Mouse (Mus musculus) bone marrow macrophage, adult 2 months (primary cell): ENCODE results near the gene Klhl10.

Source experiments
- CTCF ChIP-seq: IDR thresholded peaks from 2 replicates; pipeline ENCODE4 v1.5.1; 2012; ENCODE audit warnings: low read depth, mild to moderate bottlenecking, low read length, moderate library complexity
- POLR2A ChIP-seq: IDR thresholded peaks from 2 replicates; pipeline ENCODE4 v1.6.1; 2012; ENCODE audit warnings: mild to moderate bottlenecking, low read depth, low read length, borderline replicate concordance

DNA sequence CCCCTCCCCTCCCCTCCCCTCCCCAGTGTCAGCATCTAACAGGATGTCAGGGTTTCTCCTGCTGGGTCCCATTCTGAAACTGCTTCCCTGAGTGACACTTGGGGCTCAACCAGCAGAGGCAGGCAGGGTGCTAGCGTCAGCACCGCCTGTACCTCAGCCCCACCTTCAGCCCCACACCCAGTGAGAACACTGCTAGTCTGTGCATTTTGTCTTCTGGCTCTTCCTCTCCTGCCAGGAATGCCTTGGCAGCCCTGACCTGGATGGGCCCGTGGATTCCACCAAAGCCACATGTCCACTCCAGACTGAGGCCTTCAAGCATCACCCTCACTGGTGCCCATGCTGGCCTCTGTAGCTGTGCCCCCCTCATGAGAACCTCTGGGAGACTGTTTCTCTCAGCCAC lies 32.0 kb upstream of the Klhl10 start:
- no peak for TF ChIP-seq CTCF
- TF ChIP-seq POLR2A = no peak
